Mouse (Mus musculus) c-Kit-positive CD71-positive TER-119-negative erythroid progenitor cells, embryonic 14.5 days (primary cell): ENCODE data around the gene Gsdma.

Experiments used
- DNase-seq: peaks from one replicate; pipeline ENCODE4 v3.0.0-alpha.2; 2013; ENCODE audit warnings: low read depth

The Gsdma gene

DNA sequence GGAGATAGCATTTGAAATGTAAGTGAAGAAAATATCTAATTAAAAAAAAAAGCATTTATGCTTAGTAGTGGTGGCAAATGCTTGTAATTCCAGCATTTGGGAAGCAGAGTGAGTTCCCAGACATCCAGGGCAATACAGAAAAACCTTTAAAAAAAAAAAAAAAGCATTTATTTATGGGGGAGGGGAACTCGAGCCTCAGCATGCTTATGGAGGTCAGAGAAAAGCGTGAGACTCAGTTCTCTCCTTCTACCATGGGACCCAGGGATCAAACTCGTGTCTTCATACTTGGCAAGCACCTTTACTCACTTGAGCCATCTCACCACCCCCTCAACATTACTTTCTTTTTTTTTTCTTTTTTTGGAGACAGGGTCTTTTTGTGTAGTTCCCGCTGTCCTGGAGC, 17.0 kb downstream of the Gsdma start:
- DNase-seq, result no peak

DNA sequence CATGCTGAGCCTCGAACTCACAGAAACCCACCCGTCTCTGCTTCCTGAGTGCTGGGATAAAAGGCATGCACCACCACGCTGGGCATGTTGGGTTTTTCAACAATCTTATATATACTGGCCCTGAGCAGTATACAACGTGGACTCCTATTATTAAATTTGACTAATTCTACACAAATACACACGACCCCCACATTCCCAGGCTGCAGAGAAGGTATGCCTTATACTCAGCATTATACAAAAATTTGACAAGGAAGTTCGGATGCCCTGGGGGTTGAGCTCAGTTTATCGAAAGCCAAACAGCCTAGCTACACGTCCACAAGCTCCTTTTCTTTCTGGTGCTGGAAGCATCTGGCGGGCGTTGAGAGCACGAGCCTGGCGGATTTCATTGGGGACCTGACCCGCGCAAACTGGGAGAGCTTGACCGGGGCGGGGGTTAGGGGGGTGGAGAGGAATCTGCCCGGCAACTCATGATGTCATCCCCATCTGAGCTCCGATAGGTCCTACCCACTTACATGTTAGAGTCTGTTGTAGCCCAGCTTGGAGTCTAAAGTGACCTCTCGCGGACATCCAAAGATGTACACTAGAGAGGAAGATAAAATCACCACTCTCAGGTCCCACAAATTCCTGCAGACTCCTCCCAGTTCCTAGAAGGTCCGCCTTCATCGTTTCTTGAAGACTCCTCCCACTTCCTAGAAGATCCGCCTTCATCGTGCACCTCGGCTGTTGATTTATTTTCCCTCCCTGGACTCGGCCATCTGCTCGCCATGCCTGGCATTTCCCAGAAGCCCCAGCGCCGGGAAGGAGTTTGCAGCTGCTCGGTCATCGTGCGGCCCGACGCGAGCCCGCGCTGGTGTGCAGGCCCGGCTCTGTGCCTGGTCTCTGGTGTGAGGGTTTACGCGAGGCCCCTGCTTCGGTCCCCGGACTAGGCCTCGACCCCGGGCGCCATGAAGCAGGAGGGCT, 17.9 kb downstream of the Gsdma start, which contains the start of gene Psmd3:
Psmd3 (plus strand) TSS at position 769 of the 960 bp plus-strand sequence.
- DNase-seq, result peak; percentile 98

DNA sequence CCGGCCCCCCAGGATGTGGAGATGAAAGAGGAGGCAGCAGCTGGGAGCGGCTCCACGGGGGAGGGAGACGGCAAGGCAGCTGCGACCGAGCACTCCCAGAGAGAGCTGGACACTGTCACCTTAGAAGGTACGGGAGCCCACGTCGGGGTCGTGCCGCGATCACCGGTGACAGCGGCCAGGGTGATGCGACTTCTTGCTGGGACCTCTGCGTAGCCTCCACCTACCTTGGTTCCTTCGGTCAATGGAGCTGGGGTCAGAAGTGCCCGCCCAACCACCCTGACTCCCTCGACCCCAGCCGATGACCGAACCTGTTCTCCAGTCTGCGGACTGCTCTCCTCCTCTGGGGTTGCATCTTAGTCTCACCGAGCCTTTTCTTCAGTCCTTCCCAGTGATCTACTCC, 18.7 kb downstream of the Gsdma start:
- DNase-seq, result no peak

DNA sequence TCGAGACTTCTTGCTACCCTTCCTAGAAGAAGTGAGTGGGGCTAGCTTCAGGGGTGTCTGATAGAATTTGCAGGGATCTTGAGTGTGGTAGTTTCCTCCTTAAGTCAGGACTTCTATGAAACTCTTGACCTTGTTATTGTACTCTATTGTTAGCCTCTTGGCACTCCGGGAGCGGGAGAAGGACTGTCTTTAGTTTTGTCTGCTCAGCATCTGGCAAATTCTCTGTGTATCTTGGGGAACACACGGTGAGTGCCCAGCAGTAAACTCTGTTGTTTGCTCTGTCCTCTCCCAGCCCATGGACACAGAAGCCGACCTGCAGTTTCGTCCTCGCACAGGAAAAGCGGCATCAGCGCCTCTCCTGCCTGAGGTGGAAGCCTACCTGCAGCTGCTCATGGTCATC, 21.5 kb downstream of the Gsdma start:
- no peak for DNase-seq

DNA sequence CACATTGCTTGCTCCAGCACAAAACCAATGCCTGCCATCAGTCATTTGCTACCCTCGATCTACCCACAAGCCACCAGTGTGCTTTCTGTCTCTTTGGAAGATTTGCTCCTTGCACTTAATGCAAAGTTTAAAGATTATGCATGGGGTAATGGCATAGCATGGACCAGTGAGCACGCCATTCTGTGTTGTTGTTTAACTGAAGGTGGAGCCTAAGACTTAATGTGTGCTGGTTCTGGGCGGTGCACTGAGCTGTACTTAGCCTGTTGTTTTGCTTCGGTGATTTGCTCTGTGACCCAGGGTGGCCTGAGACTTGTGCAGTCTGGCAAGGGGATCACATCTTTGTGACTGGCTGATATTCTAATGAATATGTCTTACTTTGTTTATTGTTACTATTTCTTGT, 22.8 kb downstream of the Gsdma start:
- DNase-seq, result no peak

DNA sequence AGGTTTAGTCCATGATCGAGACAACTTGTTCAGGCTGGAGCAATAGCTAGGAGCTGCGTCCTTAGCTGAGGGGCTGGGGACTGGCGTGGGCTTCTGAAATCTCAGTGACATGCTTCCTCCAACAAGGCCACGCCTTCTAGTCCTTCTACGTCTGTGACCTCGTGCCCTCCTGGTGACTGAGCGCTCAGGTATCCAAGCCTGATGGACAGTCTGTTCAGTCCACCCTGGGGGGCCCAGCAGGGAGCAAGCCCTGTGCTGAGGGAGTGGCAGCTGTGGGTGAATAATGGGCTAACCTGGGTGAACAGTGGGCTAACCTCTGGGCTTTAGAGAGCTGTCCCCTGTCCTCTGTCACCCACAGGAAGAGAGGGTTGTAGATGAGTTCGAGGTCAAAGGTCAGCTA, 23.9 kb downstream of the Gsdma start:
- DNase-seq, result no peak

DNA sequence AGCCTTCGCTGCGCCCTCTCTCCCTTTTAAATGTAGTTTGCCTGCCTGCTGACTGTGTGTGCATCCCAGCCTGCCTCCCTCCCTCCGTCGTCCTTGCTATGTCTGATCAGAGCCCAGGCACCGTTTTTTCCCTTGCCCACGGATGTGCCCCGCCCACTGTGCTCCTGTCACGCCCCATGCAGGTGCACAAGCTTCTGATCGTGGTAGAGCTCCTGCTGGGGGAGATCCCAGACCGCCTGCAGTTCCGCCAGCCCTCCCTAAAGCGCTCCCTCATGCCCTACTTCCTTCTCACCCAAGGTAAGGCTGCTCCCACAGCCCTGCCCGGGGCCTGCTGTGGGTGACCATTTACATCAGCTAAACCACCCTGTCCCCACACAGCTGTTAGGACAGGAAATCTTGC, 29.1 kb downstream of the Gsdma start:
- DNase-seq, result no peak

DNA sequence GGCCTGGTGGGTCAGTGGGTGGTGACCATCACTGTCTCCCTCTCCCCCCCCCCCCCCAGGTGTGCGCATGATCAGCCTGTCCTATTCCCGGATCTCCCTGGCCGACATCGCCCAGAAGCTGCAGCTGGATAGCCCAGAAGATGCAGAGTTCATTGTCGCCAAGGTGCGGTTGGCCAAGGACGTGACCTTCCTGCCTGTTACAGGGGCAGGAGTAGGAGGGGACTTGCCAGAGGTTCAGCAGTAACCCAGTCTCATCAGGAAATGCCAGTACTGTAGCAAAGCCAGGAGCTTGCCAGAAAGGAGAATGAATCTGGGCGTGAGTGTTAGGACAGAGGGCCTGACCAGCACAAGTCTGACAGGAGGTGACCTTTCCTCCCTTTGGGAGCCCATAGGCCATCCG, 29.6 kb downstream of the Gsdma start:
- DNase-seq, result no peak

DNA sequence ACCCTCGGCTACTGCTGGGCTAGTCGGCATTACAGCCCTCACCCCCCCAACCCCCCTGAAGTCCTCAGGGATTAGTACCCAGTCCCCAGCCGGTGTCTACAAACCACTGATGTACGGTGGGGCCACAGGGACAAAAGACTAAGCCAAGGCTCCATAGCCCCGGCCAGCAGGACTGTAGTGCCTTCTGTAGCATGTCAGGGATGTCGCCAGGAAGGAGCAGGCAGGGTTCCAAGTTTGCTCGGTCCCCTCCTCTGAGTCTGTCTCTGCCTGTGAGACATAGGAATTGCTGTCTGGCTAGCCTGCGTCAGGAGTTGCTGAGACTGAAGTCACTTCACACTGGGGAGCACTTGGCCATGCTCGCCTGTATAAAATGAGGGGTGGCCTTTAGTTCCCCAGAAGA, 30.1 kb downstream of the Gsdma start:
- DNase-seq, result no peak

DNA sequence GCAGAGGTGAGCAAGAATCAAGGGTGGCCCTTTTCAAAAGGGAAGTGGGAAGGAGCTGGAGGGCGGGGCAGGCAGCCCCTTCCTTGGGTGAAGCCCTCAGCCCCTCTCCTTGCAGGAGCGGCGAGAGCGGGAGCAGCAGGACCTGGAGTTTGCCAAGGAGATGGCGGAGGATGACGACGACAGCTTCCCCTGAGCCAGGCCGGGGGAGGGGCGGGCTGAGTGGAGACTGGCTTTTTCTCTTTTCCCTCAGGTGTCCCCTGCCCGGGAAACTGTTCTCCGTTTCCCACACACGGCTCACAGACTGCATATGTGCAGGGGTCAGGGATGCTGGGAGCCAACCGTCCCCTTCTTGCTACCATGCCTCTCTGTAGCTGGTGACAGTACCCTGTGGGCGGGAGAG, 31.3 kb downstream of the Gsdma start:
- DNase-seq, result no peak

DNA sequence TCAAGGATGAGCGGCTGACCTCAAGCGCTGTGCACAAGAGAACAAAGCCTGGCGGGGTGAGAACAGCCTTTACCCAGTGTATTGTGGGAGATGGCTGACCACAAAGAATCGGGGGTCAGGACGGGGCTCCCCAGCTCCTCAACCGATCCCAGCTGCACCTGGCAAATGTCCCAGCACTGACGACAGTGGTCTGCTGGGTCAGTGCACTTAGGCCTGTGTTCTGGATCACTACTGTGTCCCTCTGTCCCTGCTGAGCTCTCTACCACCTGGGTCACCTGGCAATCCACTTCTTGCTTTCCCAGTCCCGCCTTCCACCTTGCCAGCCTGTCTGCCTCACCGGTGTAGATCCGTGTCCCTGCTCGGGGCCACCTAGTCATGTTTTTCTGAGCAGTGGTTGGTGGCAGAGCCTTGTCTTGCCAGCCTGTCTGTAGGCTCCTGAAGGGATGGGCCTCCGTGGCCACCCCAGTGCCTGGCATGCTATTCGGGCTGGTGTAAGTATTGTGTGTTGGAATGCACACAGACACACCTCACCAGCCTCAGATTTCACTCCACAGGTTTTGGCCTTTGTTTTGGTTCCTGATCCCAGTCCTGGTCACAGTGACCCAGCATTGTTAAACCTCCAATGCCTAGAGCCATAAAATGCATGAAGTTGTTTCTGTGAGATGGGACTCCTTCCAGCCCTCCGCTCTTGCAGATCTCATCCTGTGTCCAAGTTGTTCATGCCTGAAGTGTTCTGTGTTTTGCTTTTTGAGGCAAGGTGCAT, 32.5 kb downstream of the Gsdma start:
- no peak for DNase-seq

DNA sequence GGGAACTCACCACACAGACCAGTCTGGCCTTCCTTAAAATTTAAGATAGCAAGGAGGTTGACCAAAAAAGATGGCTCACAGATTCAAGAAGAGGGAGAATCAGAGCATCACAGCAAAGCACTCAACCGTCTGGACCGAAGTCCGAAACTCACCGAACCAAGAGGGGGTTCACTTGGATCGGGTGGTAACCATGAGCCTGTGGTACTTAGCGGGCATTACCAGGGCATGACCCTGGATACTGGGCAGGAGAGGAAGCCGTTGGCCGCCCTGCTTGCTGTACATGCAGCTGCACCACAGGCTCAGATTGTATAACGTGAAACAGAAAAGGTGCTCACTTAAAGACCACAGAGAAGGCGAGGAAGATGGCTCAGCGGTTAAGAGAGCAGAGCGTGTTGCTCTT, 33.1 kb downstream of the Gsdma start:
- no peak for DNase-seq

DNA sequence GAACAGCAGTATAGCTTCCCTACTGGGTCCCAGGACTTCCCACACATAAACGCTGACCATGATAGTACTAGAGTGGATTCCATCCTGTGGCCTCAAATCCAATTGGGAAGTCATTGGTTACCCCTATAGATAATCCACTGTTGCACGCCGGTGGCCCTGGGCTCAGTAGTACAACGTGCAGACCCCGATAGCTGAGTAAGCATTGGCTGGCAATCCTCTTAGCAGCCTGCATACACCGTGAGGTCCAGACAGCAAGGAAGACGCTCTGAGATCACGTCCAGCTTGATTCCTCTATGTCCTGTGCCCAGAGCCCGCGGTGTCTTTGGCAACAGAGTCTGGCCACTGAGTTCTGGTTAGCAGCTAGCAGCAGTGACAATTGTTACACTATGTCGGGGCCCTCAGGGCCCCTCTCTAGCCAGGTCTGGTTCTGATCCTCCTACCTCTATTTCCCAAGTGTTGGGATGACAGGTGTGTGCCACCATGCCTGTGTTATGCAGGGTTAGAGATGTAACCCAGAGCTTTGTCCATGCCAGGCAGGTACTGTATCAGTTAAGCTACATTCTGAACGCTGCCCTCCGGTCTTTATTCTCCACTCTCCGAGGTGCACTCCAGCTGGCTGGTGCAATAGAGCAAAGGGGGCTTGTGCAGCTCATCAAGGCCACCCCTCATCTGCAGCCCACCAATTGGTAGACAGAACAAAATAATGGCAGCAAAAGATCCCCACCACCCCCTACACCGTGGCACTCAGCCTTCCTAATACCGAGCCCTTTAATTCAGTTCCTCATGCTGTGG, 34.9 kb downstream of the Gsdma start:
- DNase-seq, result no peak

DNA sequence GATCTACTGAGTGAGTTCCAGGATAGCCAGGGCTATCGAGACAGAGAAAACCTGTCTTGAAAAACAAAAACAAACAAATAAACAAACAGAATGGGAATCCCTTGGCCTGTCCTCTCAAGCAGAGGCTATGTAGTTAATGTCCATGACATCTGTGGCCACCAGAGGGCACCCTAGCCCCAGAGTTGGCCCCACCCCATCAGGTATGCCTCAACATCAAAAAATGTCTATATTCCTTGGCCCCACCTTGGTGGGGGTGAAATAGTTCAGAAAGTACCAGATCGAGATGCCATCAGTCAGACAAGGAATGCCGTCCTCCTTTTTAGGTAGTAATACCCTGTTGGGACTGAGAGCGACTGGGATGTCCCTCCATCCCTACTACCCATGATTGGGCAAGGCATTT, 35.8 kb downstream of the Gsdma start:
- DNase-seq, result peak; percentile 58

DNA sequence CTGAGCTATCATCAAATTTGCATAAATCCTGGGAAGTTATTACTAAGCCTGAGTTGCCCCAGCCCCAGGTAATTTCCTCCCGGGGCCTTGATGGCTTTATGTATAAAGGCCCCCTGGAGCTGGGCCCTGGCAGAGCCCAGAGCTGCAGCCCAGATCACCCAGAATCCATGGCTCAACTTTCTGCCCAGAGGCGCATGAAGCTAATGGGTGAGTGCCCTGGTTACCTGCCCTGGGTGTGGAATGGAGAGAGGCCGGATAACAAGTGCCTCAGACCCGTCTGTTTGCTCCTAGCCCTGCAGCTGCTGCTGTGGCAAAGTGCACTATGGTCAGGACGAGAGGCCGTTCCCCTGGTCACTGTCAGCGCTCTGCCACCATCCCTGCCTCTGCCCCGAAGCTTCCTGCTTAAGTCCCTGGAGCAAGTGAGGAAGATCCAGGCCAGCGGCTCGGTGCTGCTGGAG, 37.1 kb downstream of the Gsdma start, which contains the start of gene Csf3:
Csf3 (plus strand) TSS at position 51 of the 458 bp plus-strand sequence.
- DNase-seq, result no peak

DNA sequence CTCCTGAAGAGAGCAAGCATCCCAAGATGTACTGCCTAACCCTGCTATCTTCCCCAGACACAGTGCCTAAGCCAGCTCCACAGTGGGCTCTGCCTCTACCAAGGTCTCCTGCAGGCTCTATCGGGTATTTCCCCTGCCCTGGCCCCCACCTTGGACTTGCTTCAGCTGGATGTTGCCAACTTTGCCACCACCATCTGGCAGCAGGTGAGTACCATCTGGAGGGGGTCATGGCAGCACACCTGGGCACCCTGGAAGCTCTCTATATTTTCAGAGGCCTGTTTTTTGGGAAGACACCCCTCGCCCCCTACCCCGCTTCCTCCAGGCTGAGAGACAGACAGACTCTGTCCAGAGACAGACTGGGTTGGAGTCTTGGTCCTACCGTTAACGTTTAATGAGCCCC, 38.2 kb downstream of the Gsdma start:
- no peak for DNase-seq

DNA sequence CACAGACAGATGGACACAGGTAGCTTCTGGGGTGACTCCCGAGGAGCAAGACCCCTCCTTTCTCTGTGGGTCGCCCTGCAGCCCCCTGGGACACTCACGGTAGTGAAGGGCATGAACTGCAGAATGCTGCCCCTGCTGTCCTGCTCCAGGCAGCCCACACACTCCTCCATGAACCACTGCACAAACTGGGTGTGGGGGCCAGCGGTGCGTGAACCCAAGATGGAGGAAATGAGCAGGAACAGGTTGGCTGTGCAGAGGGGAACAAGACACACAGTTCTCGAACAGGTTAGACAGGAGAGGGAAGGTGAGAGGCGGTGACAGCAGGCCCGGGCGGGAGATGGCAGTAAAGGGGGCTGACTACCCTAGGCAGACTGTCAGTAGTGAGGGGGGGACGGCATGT, 40.9 kb downstream of the Gsdma start:
- DNase-seq, result no peak

DNA sequence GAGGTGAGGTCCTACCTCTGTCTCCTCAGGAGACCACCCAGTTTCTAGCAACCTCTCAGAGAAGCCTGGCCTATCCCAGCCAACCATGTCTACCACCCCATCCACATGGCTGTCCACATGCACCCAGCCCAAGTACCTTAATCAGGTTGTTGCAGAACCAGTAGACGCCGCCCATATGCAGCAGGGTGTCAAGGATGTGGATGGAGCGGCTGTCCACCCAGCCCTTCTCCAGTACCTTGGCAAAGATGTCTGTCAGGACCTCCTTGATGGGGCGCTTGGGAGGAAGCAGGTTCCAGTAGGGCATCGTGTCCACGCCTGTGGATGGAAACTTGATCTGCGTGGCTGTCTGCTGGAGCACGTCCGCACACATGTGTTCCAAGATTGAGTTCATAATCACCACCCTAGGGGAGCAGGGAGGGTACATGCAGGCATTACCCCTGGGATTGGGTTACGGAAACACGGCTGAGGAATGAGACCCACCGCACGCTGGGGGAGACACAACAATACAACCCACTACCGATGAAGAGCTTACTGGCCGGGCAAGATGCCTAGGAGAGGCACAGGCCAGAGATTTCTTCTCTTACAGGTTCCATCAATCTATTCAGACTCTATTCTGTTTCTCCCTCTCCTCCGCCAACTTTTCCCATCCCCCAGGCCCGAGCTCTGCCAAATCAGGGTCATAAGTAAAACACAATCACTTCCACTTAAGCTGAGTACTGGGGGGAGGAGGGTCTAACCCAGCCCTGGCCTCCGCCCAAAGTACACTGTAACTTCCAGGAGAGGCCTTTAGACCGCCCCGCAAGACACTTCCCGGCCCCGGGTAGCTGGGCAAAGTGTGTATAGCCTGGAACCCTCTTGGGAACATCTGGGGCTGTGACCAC, 43.5 kb downstream of the Gsdma start:
- DNase-seq, result no peak

DNA sequence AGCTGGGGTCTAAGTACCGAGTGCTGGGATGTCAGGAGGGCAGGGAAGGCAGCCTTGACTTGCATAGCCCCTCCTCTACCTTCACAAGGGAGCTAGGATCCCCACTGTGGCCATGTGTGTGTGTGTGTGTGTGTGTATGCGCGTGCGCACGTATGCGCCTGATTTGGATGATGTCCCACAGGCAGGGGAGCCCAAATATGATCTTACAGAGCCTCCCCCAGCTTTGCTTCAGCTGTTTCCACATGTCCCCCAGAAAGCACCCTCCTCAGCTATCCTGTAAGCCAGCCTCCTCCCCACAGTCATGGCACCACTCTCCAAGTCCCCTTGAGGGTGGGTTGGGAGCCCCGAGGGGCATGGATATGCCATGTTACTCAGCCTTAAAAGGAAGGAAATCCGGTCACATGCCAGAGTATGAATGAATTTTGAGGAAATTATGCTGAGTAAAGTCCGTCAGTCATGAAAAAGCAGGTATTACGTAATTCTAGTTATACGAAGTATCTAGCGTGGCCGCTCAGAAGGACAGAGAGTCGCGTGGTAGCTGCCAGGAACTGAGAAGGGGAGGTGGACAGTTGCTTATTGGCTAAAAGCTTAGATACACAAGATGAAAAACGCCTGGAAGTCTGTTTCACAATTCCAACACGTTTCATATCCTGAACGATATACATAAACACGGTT, 44.3 kb downstream of the Gsdma start:
- DNase-seq, result no peak

DNA sequence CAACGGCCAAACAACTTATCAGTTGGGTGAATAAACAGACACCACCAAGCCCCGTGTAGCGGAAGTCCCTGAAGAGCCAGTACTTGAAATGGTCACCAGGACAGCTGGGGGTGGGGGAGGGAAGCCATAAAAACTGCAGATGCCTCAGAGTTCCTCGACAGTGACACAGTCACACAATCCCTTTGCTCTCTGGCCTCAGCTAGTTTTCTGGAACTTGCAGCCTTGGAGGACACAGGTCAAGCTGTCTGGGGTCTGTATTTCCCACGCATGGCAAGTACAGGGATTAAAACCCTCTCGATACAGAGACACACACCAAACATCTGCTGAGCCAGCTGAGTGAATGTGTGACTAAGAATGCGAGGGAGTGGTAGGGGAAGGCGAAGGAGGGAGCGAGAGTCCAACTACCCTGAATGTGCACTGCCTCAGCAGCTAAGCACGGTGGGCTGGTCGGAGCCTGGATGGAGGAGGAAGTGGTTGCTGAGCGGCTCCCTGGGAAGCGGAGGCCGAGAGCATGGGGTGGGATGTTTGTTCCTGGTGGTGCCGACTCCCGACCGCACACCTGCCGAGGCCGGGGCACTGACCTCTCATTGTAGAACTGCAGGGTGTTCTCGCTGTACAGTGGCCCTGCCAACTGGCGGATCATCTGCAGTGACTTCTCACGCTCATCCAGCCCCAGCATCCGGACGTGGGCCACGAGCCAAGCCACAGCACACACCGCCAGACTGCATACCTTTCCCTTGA, 45.0 kb downstream of the Gsdma start:
- no peak for DNase-seq
